Mouse (Mus musculus): ENCODE measurements at regions not wholly inside any gene's neighbourhood (a gene's known extent, or its start where the extent isn't known, plus 50 kb on each side); places are given as distances from the start of the nearest gene placed in this dataset.
A peak's percentile ranks its signal among the peaks of the same experiment; 100 is the strongest.

- Histone ChIP-seq H3K9me3 (ENCODE audit: control insufficient read depth, low read length) (no peaks in the 10 kb centered on the region), H3K4me1 (replicated peaks; ENCODE audit: control insufficient read depth, insufficient read depth, low read length) (no peaks in the 10 kb centered on the region), H3K36me3 (ENCODE audit: control insufficient read depth, insufficient read depth, low read length) (no peaks in the 10 kb centered on the region), H3K27ac (ENCODE audit: low read depth) (no peak overlapping the region), H3K9ac (ENCODE audit: low read length) (no peak overlapping the region), H3K4me2 (ENCODE audit: low read length) (no peak overlapping the region), H3K27me3 (replicated peaks; ENCODE audit: control insufficient read depth, insufficient read depth, low read length) (no peaks in the 10 kb centered on the region), H3K4me3 (ENCODE audit: low read depth, low read length) (no peak overlapping the region)
- no peak for ATAC-seq (replicated peaks; ENCODE audit: low FRiP score, low TSS enrichment, low read depth)
- no peak for DNase-seq (ENCODE audit: low spot score)
- 84% methylated on average over 5 of the region's 5 CpGs for WGBS
Measured at GRCm38 (mm10) chr11:40879589-40879988, 124.5 kb upstream of the Ccng1 start.

GRCm38 (mm10) chr11:40873002-40873401, 117.9 kb upstream of the Ccng1 start:
- 86% methylated on average over 2 of the region's 2 CpGs for WGBS
- Histone ChIP-seq H3K36me3 (ENCODE audit: control insufficient read depth, insufficient read depth, low read length) (no peaks in the 10 kb centered on the region), H3K4me2 (ENCODE audit: low read length) (no peak overlapping the region), H3K9me3 (ENCODE audit: control insufficient read depth, low read length) (no peaks in the 10 kb centered on the region), H3K9ac (ENCODE audit: low read length) (no peak overlapping the region), H3K27me3 (replicated peaks; ENCODE audit: control insufficient read depth, insufficient read depth, low read length) (no peaks in the 10 kb centered on the region), H3K27ac (ENCODE audit: low read depth) (no peak overlapping the region), H3K4me1 (replicated peaks; ENCODE audit: control insufficient read depth, insufficient read depth, low read length) (no peaks in the 10 kb centered on the region), H3K4me3 (ENCODE audit: low read depth, low read length) (no peak overlapping the region)
- ATAC-seq (replicated peaks; ENCODE audit: low FRiP score, low TSS enrichment, low read depth) (no peak), DNase-seq (ENCODE audit: low spot score) (no peak)

- H3K27ac ChIP-seq (ENCODE audit: low read depth), result no peak overlapping the region
- H3K4me1 ChIP-seq (replicated peaks; ENCODE audit: control insufficient read depth, insufficient read depth, low read length), result no peaks in the 10 kb centered on the region
- 28% methylated on average over 2 of the region's 2 CpGs for whole genome bisulfite sequencing
- H3K27me3 ChIP-seq (replicated peaks; ENCODE audit: control insufficient read depth, insufficient read depth, low read length), result no peaks in the 10 kb centered on the region
- H3K4me3 ChIP-seq (ENCODE audit: low read depth, low read length), result no peak overlapping the region
- no peak overlapping the region for H3K9ac ChIP-seq (ENCODE audit: low read length)
- ATAC-seq (replicated peaks; ENCODE audit: low FRiP score, low TSS enrichment, low read depth) (no peak), DNase-seq (ENCODE audit: low spot score) (peak; percentile 68)
- H3K4me2 ChIP-seq (ENCODE audit: low read length), result no peak overlapping the region
- no peaks in the 10 kb centered on the region for H3K9me3 ChIP-seq (ENCODE audit: control insufficient read depth, low read length)
- H3K36me3 ChIP-seq (ENCODE audit: control insufficient read depth, insufficient read depth, low read length), result no peaks in the 10 kb centered on the region
Measured at GRCm38 (mm10) chr11:40865694-40866093, 110.6 kb upstream of the Ccng1 start.

- H3K9ac ChIP-seq (ENCODE audit: low read length), result no peak overlapping the region
- peak overlapping the region; percentile 60 for H3K27ac ChIP-seq (ENCODE audit: low read depth)
- no peak for DNase-seq (ENCODE audit: low spot score)
- no peak overlapping the region for H3K4me2 ChIP-seq (ENCODE audit: low read length)
- no peaks in the 10 kb centered on the region for H3K4me1 ChIP-seq (replicated peaks; ENCODE audit: control insufficient read depth, insufficient read depth, low read length)
- no peaks in the 10 kb centered on the region for H3K36me3 ChIP-seq (ENCODE audit: control insufficient read depth, insufficient read depth, low read length)
- no peak overlapping the region for H3K4me3 ChIP-seq (ENCODE audit: low read depth, low read length)
- no peaks in the 10 kb centered on the region for H3K27me3 ChIP-seq (replicated peaks; ENCODE audit: control insufficient read depth, insufficient read depth, low read length)
- no peaks in the 10 kb centered on the region for H3K9me3 ChIP-seq (ENCODE audit: control insufficient read depth, low read length)
- no peak for ATAC-seq (replicated peaks; ENCODE audit: low FRiP score, low TSS enrichment, low read depth)
- WGBS, result 100% methylated on average over 1 of the region's 1 CpGs
Measured at GRCm38 (mm10) chr11:40851361-40851760, 96.2 kb upstream of the Ccng1 start.

GRCm38 (mm10) chr11:40850652-40851092, 95.6 kb upstream of the Ccng1 start:
- H3K4me1 ChIP-seq (replicated peaks; ENCODE audit: control insufficient read depth, insufficient read depth, low read length), result no peaks in the 10 kb centered on the region
- H3K4me2 ChIP-seq (ENCODE audit: low read length), result no peak overlapping the region
- DNase-seq (ENCODE audit: low spot score), result no peak
- 21% methylated on average over 4 of the region's 4 CpGs for WGBS
- no peak overlapping the region for H3K4me3 ChIP-seq (ENCODE audit: low read depth, low read length)
- peak overlapping the region; percentile 60; the same call in 1 of the 2 replicates for H3K27ac ChIP-seq (ENCODE audit: low read depth)
- no peak overlapping the region for H3K9ac ChIP-seq (ENCODE audit: low read length)
- H3K36me3 ChIP-seq (ENCODE audit: control insufficient read depth, insufficient read depth, low read length), result no peaks in the 10 kb centered on the region
- H3K9me3 ChIP-seq (ENCODE audit: control insufficient read depth, low read length), result no peaks in the 10 kb centered on the region
- no peaks in the 10 kb centered on the region for H3K27me3 ChIP-seq (replicated peaks; ENCODE audit: control insufficient read depth, insufficient read depth, low read length)
- peak; percentile 72 for ATAC-seq (replicated peaks; ENCODE audit: low FRiP score, low TSS enrichment, low read depth)

GRCm38 (mm10) chr11:40846586-40846985, 91.5 kb upstream of the Ccng1 start:
- WGBS, result 71% methylated on average over 1 of the region's 1 CpGs
- no peak for ATAC-seq (replicated peaks; ENCODE audit: low FRiP score, low TSS enrichment, low read depth)

GRCm38 (mm10) chr11:40835393-40835792, 80.3 kb upstream of the Ccng1 start:
- Histone ChIP-seq H3K4me3 (ENCODE audit: low read depth, low read length) (no peak overlapping the region), H3K4me2 (ENCODE audit: low read length) (no peak overlapping the region), H3K9ac (ENCODE audit: low read length) (no peak overlapping the region), H3K4me1 (replicated peaks; ENCODE audit: control insufficient read depth, insufficient read depth, low read length) (no peaks in the 10 kb centered on the region), H3K36me3 (ENCODE audit: control insufficient read depth, insufficient read depth, low read length) (no peaks in the 10 kb centered on the region), H3K9me3 (ENCODE audit: control insufficient read depth, low read length) (0 out of 2 replicates have a peak, but pooled peaks cover 4% of the 10 kb centered on the region), H3K27me3 (replicated peaks; ENCODE audit: control insufficient read depth, insufficient read depth, low read length) (no peaks in the 10 kb centered on the region), H3K27ac (ENCODE audit: low read depth) (no peak overlapping the region)
- ATAC-seq (replicated peaks; ENCODE audit: low FRiP score, low TSS enrichment, low read depth) (no peak), DNase-seq (ENCODE audit: low spot score) (no peak)
- WGBS, result 52% methylated on average over 4 of the region's 4 CpGs

More at GRCm38 (mm10) chr11:40846586-40846985, 91.5 kb upstream of the Ccng1 start:
- no peak overlapping the region for H3K27ac ChIP-seq (ENCODE audit: low read depth)
- no peaks in the 10 kb centered on the region for H3K4me1 ChIP-seq (replicated peaks; ENCODE audit: control insufficient read depth, insufficient read depth, low read length)
- H3K9ac ChIP-seq (ENCODE audit: low read length), result no peak overlapping the region
- H3K4me2 ChIP-seq (ENCODE audit: low read length), result no peak overlapping the region
- no peaks in the 10 kb centered on the region for H3K27me3 ChIP-seq (replicated peaks; ENCODE audit: control insufficient read depth, insufficient read depth, low read length)
- H3K9me3 ChIP-seq (ENCODE audit: control insufficient read depth, low read length), result no peaks in the 10 kb centered on the region
- no peak for DNase-seq (ENCODE audit: low spot score)
- no peaks in the 10 kb centered on the region for H3K36me3 ChIP-seq (ENCODE audit: control insufficient read depth, insufficient read depth, low read length)
- H3K4me3 ChIP-seq (ENCODE audit: low read depth, low read length), result no peak overlapping the region

All from intestine, embryonic 14.5 days (tissue).